Mouse (Mus musculus): ENCODE measurements around the gene Vmn1r208. TPM values are rescaled to one million over a fixed set of nuclear protein-coding genes. Genes with fewer than 3 reads are reported as not detected.

Gene Vmn1r208
- total RNA-seq (2023): not detected

GRCm38 (mm10) chr13:22777300-22777699, at the start of gene Vmn1r208:
Gene Vmn1r208, minus strand, starts transcription at chr13:22777400.

GRCm38 (mm10) chr13:22809582-22809981, 32.4 kb upstream of the Vmn1r208 start, which contains the start of gene Vmn1r209:
Gene Vmn1r209, minus strand, starts transcription at chr13:22809682.

GRCm38 (mm10) chr13:22729529-22729928, 47.7 kb downstream of the Vmn1r208 start, which contains the start of gene Vmn1r207-ps:
Gene Vmn1r207-ps, minus strand, starts transcription at chr13:22729629.

Other genes with a start within 250 kb of the Vmn1r208 start
- gene Vmn1r204, start 224.2 kb downstream of the Vmn1r208 start, total RNA-seq (2023): not detected
- gene Vmn1r205, start 184.4 kb downstream of the Vmn1r208 start, total RNA-seq (2023): not detected
- not detected for gene Vmn1r206, start 153.1 kb downstream of the Vmn1r208 start, total RNA-seq (2023)
- gene Vmn1r207-ps, start 47.8 kb downstream of the Vmn1r208 start, total RNA-seq (2023): not detected
- under 1 TPM in 1 of 2 experiments, not detected in 1; 0.15 TPM for gene Vmn1r209, start 32.3 kb upstream of the Vmn1r208 start, total RNA-seq (2023)
- gene Vmn1r210, start 53.9 kb upstream of the Vmn1r208 start, total RNA-seq (2023): not detected
- gene Vmn1r211, start 80.2 kb upstream of the Vmn1r208 start, total RNA-seq (2023): not detected
- not detected for gene Vmn1r212, start 106.8 kb upstream of the Vmn1r208 start, total RNA-seq (2023)
- not detected for gene Vmn1r213, start 230.3 kb upstream of the Vmn1r208 start, total RNA-seq (2023)